Mouse (Mus musculus): Measurements from ENCODE around the gene Vmn2r72.

Vmn2r72 gene

GRCm38 (mm10) chr7:85754997-85755396 lies at the start of gene Vmn2r72:
TSS of gene Vmn2r72 (minus strand) at chr7:85755097.
- no peak for DNase-seq

Data from right cerebral cortex, adult 18-20 months (tissue).